Mouse (Mus musculus) regulatory T cell (primary cell): ENCODE measurements around the gene Fam241b.

Experiments used
- in situ Hi-C: fragments of 300-600 bp; cut with MboI, MseI; formaldehyde crosslinking; loops from one replicate; pipeline ENCODE4 v1.15.1; 2025; ENCODE audit warnings: high pct_unique_total_duplicates

Fam241b gene

DNA sequence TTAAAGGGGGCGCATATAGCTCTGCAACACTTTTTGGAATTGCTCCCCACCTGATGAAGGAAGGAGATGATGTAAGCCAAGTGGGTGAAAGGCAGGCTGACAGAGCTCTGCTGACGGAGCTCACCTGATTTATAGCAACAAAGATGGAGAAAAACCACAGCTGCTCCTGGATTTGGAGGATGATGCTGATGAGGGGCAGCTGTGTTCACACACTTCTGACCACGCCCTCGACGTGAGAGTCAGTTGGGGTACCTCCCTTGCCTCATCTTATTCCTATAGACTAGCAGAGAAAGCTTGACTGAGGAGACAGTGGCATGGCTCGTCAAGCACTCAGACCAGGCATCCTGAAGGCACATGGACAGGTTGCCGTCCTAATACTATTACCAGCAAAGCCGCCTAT lies at the start of gene Fam241b:
Gene Fam241b, minus strand, starts transcription at position 101 of the 400 bp plus-strand sequence.
- in situ Hi-C loops, result no loop called here

DNA sequence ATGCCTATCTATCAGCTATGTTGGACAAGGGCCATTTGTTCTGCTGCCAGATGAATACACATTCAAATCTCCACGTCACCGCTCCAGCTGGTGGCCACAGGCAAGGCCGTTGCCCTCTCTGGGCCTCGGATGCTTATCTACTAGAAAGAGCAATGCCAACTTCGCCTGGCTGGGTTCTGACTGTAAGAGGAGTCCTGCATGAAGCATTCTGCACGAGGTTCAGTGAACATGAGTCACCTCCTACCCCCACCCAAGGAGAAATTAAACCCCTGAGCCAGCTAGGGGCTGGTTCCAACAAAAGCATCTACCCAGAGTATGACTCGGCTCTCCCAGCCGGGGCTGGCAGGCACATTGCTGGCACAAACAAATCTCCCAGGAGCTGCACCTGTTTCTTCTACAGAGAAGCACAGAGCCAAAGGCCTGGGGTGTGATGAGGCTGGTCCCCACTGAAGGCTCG lies 49.0 kb upstream of the Fam241b start:
- in situ Hi-C loops, result loop anchor here (5.0 kb wide), 1 partner anchor 80 kb away; no protein-coding TSS in a partner anchor

DNA sequence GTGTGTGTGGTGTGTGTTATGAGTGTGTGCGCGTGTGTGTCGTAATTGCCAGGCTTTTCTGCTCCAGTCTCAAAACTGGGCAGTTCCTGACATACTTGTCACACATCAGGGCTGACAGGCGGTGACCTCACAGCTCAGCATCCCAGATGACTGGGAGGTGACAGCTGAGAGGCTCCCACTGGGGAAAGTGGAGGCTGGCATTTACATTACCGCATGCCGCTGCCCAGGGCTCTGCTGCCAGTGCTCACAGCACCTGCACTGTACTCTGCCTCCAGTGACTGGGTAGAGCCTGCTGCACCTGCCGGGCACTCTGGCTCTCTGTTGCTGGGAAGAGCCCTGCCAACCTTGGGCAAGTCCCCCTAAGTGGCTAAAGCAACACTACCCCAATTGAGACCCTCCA lies 47.1 kb upstream of the Fam241b start:
- in situ Hi-C loops, result loop anchor here (5.0 kb wide), 1 partner anchor 81 kb away; no protein-coding TSS in a partner anchor

DNA sequence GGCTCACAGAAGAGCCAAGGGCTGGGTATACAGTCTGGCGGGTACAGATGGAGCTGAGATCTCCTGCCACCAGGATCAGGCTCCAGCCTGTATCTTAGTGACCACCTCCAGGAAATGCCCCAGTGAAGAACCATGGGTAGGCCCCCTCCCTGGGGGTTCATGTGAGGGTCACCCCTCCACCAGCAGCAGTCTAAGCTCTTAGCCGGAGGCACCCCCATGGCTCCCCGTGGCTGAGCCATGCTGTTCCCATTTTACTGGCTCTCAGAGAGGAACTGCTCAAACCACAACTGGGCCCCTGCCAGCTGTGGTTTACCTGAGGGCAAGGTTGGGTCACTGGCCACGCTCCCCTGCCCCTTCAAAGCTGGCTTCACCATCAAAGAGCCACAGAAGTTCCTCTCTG lies 46.2 kb upstream of the Fam241b start:
- in situ Hi-C loops, result loop anchor here (5.0 kb wide), 2 partner anchors 42 to 82 kb away; partner anchors contain the start of gene Tspan15

DNA sequence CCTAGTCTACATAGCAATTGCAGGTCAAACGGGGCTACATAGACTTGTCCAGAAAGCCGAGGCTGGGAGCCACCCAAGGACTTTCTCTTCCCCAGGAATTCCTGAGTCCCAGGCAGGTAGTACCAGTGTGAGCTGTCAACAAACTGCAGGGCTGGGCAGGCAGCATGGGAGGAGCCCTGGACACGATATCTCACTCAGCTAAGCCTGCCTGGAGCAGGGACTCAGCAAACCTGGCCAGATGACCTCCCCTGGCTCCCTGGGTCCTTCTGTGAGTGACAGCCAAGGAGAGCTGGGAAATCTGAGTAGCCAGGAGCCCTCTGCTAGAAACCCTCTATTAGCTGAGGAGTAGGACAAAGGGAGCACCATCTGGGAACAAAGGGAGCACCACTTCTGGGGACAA lies 45.6 kb upstream of the Fam241b start:
- in situ Hi-C loops, result loop anchor here (5.0 kb wide), 1 partner anchor 43 kb away; the partner anchor contains the start of gene Tspan15

DNA sequence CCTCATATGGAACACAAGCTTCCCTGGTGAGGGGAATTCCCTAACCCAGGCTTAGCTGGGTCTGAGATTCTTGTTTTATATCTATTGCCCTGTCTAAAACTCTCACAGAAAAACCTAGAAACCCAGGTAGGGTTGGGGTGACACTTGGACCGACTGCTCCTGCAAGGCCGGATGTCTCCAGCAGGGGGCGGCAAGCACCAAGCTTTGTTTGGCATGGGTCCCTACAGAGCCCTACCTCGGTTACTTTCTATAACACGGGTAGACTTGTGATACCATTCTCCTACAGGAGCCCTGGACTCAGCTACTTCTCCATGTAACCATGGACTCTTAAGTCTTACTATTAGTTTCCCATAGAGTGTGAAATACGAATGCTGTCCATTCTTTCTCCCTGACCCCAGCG lies 43.2 kb upstream of the Fam241b start:
- in situ Hi-C loops, result loop anchor here (5.0 kb wide), 1 partner anchor 45 kb away; the partner anchor contains the start of gene Tspan15

DNA sequence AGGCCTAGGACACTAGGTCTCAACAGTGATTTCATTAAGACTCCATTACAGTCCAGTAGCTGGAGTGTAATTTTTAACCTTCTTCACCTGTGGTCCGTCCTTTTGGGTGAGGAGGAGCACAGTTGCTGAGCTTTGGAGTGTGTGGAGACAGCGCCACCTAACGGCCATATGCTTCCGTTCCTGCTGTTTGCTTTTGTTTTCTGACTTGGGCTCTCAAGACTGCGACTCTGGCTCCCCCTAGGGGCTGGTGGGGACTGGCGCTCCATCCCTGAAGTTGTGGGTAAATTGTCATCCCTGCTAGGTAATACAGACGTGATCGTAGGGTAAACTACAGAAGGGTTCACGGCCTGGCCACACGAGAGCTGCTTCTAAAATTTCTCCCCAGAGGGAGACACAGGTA lies 39.3 kb upstream of the Fam241b start:
- in situ Hi-C loops, result loop anchor here (5.0 kb wide), 1 partner anchor 76 kb away; no protein-coding TSS in a partner anchor

DNA sequence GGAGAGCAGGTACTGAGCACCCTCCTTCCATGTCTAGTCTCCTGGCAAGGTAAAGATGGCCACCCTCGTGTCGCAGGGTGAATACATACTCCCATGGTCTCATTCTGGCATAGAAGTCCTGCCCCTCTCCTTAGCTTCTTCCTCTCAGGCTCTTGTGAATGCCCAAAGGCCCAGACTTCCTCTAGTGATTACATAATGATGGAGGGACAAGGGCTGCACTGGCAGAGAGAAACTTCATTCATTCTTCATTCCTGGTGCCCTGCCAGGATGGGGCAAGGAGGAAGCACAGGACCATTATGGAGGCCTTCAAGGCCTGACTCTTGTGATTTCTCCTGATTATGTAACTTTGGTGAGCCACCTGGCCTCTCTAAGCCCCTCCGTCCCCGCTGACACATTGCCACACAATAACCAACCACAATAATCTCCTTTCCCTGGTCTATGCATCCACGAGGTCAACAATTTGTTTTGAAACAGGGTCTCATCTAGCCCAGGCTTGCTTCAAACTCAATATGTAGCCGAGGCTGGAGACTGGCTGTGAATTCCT lies 38.8 kb upstream of the Fam241b start:
- in situ Hi-C loops, result loop anchor here (5.0 kb wide), 1 partner anchor 75 kb away; no protein-coding TSS in a partner anchor

DNA sequence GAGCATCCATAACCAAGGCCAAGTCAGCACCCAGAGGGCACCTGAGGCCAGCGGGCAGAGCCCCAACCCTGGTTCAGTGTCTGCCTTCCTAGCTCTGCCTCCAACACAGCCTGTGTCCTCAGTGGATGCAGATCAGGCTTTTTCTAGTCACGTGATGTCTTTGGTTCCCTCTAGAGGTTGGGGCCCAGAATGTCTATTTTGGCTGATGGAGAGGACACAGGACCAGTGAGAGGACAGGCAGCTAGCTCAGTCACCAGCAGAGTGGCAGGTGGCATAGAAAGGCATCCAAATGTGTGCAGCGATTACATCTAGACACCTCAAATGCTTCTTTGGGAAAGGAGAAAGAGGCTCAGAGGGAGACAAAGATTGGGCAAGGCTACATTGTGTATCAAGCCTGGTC lies 38.0 kb upstream of the Fam241b start:
- in situ Hi-C loops, result loop anchor here (5.0 kb wide), 1 partner anchor 74 kb away; no protein-coding TSS in a partner anchor

DNA sequence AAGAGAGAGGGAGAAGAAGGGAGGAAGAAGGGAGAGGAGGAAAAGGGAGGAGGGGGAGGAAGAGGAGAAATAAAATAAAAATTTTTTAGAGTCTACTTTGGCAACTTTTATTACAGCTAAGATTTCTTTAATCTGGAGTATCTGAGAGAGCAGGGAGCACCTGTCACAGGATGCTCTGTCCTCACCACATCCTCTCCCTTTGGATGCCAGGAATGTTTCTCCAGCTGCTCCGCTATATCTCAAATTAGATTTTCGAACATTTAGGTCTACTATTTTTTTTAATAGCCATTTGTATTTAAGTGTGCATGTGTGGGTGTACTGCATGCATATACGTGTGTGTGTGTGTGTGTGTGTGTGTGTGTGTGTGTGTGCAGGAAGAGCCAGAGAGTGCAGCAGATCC lies 36.2 kb upstream of the Fam241b start:
- in situ Hi-C loops, result loop anchor here (5.0 kb wide), 1 partner anchor 73 kb away; no protein-coding TSS in a partner anchor

DNA sequence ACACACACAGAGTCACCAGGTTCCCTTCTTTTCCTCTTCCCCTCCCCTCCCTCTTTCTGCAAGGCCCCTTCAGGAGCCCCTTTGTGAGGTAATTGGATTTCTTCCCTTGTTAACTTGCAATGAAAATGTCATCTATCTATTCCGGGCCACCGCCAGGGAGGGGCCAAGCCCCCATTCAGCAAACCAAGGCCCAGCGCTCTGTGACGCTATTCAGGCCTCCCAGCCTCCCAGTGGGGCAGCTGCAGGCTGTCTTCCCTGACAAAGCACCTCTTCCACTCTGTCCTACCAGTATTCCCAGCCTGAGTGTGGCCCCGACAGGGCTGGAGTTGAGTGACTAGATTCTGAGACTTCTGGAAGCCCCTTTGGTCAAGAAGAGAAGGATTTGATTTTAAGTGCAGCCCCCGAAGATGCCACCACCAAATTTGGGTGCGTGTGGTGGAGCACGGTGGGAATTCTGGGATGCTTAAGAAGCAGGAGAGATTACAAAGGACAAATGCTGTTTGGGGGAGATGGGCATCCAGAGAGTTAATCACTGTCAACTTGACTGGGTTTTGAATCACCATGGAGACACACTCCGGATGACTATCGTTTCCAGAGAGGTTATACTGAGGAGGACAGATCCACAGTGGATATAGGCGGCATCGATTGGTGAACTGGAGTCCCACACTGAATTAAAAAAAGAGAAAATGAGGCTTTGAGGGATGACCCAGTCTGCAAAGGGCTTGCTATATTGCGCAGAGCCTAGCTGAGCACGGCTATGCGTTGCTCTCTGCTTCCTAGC lies 31.0 kb upstream of the Fam241b start:
- in situ Hi-C loops, result no loop called here

DNA sequence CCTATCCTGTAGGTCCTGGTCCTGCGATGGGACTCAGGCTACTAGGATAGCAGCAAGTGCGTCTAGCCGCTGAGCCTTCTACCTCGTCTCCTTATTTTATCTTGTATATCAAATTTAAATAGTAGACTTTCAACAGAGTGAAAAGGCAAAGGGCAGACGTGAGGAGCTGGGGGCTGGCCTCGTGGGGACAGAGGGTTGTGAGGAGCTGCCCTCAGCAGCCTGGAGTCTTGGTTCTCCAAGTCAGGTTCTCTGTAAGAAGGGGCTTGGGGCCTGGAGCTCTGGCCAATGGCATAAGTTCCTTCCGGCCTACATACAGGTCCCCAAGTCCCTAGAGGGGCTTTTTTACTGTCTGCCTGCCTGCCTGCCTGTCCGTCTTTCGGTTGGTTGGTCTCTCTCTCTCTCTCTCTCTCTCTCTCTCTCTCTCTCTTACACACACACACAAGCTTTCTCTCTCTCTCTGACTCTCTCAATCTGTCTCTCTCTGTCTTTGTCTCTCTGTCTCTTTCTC lies 30.3 kb upstream of the Fam241b start:
- in situ Hi-C loops, result no loop called here

DNA sequence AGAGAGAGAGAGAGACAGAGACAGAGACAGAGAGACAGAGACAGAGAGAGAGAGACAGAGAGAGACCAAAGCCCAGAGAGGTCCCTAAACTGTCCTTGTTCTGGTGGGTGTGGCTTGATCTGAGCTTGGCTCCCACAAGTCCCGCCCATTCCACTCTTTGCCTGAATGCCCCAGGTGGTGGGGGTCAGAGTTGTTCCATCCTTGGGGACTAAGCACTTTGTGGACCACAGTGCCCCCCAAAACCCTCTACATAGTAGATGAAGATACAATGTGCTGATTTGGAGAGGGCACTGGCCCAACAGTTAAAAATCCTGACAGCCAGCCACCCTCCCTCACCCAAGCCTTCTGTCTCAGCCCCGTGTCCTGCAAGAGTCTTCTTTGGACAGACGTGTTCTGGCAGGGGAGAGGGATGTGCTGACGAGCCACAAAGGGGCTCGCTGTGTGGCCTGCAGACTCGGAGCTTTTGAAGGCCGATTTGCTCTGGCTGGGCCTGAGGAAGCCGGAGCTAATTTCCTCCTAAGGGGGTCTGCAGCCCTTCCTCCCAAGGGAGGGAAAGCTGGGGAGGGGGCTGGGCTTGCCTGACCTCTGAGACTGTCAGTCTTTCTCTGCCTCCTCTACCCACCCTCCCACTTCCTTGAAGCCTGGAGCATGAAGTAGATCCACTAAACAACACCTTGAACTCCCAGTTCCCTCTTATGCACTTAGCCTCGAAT lies 29.3 kb upstream of the Fam241b start:
- in situ Hi-C loops, result no loop called here

DNA sequence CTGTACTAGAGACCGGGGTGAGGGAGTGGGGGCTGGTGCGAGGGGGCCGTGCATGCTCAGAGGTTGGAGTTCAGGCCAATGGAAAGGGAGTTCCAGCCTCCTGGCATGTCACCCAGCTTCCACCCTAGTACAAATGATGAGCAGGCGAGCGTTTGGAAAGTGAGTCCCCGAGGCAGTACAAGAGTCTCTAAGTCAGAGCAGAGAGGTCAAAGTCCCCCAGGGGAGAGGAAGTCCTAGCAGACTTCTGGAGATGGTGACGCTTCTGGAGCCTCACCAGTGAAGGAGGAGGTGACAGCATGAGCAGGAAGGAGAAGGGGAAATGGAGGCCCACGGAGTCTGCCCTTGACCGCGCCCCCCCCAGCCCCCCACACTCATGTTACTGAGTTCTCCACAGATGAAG lies 18.7 kb upstream of the Fam241b start:
- in situ Hi-C loops, result no loop called here

DNA sequence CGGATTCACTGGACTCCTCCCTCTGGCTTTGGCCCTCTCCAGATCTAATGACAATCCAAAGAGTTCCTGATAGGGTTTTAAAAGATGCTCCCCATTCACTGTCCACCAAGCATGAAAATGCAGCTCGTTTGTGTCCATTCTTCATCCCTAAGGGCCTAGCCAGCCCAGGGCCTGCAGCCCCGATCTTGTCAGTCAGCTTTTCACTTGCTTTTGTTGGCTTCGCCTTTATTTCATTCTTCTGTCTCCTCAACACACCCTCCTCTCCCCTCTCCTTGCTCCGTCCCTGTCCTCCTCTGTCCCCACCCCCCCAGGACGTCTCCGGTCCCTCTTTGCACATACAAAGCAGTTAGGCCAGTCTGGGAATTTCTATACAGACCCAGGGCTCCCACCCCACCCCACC lies 6.2 kb upstream of the Fam241b start:
- in situ Hi-C loops, result no loop called here

DNA sequence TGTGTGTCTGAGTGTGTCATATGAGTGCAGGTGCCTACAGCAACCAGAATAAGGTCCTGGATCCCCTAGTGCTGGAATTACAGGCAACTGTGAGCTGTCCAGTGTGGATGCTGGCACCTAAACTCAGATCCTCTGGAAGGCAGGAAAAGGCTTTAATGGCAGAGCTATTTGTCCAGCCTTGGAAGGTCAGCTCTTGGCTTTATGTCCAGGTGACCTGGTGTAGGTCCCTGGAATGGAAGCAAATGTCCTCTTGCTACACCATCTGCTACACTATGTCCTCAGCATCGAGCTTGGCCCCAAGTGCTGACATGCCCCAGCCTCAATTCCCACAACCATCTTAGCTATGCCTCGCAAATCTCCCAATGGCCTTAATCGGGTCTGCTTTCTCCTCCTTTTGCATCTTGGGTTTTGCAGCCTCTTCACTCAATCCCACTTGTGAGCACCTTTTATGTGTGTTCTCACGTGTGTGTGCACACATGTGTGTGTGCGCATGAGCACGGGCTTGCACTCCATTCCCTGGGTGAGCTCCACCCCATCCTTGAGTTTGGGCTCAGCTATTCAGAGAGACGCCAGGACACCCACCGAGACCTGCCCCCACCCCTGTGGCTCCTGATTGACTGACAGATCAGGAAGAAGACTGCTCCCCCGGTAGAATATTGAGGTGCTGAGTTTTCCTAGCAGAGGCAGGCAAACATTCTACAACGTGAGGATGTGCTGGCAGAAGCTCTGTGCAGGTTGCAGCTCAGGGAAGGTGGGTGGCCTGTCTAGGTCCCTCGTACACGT lies 3.9 kb upstream of the Fam241b start:
- in situ Hi-C loops, result no loop called here

DNA sequence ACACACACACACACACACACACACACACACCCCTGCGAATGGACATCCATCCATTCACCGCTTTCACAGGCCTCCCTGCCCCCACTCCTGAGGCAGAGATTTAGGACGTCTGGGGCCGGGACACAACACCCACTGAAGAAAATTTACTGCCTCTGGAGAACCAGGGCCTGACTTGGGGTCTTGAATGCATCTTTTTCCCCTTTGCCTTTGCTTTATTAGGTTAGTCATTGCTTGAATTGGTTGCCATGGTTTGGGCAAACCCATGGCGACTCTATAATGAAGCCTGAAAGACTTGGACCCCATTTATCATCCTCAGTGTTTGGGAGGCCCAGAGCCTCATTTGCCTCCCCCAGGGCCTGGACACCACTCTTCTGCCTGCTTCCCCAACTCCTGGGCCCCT lies 2.2 kb upstream of the Fam241b start:
- in situ Hi-C loops, result no loop called here

DNA sequence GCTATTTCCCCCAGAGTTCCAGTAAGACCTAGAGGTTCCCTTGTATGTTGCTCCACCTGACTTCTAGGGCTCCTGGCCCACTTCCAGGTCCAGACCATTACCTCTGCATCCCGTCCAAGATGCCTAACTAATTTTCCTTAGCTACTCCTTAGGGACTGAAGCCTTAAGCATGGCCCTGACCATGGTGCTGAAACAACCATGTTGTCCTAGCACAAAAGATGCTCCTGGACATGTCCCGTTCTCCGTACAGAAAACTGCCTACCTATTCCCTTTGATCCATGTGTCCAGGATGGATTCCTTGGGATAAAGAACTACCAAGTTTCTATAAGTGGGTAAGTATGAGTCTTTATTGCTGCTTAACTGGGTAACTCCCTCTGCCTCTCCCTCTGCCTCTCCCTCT lies 5.7 kb downstream of the Fam241b start:
- in situ Hi-C loops, result no loop called here

DNA sequence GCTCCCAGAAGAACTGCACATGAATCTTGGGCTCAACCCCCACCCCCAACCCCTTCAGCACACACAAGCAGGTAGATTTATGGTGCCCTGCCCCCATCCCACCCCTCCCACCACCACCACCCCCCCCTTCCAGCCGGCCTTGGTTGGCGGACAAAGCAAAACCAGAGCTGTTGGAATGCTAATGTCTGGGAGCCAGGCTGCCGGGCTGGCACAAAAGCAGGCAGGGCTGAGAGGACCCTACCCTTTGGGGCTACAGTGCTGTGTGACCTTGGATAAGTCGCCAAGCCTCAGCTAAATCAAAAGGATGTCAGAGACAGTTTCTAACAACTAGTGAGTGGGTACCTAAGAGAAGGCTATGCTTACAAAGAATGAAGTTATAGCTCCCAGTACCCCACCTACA lies 6.6 kb downstream of the Fam241b start:
- in situ Hi-C loops, result no loop called here

DNA sequence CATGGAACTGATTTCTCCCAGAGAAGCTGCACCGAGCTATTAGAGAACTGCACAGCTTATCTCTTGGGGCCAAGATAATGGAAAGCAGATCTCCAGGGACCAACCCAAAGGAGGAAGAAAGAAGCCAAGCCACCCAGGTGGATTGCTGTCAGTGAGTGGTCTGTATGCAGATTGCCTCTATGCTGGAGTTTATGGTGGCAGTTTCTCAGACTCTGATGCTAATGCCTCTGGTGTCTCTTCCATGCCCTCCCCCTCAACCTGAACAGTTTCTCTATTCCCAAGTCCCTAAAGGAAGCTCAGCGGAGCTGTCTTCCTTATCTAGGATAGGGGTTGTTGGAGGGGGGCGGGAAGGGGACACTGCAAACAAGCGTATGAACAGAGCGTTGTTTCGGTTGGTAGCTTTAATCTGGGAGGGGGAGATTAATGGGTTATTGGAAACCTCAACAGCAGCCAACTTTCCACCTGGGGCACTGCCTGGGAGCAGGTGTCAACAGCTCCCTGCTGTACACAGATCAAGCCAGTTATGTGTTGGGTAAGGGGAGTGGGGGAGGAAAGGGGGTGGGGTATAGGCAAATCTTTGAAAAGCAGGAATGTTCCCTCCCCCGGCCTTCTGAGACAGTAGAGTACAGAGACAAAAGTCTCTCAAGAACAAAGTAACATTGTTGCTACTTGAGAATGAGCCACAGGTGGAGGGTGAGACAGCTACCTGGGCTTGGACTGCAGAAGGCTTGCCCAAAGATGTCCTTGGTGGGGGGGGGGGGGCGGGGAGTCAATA lies 7.8 kb downstream of the Fam241b start:
- in situ Hi-C loops, result no loop called here
